Mouse (Mus musculus): ENCODE measurements around the gene Cyp21a1.
"Not testable (repeated sequence)": the region's sequence is repeated elsewhere in the genome, so short reads cannot be mapped to it uniquely, and the experiment has no call there.

DNA sequence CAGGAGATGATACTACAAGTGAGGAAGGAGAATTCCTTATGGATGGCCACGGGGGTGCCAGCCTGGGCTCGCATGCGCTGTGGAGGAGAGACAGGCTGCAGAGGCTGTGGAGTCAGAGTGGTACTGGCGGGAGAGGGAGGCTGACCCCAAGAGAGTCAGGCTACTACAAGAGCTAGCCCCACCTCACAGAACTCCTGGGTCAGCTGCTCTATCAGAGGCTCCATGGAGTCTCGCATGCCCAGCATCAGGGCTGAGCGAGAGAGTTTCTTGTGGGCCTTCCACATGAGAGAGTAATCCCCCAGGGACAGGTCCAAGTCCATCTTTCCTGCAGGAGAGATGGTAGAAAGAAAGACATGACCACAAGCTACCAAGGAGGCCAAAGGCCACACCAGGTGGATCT lies 994 bp downstream of the Cyp21a1 start:
- not testable (repeated sequence) for TF ChIP-seq POLR2A (IDR thresholded peaks at IDR 0.05; ENCODE audit: low read depth, low read length); CTCF (IDR thresholded peaks at IDR 0.05; ENCODE audit: extremely low read depth, insufficient read depth, insufficient read length, insufficient replicate concordance)
